Mouse (Mus musculus) spleen, postnatal 14 days (tissue): ENCODE data around the gene Mllt11.
A peak's percentile ranks its signal among the peaks of the same experiment; 100 is the strongest.
"Not testable (repeated sequence)": the region's sequence is repeated elsewhere in the genome, so short reads cannot be mapped to it uniquely, and the experiment has no call there.

Experiments
- DNase-seq, 2 experiments: peaks; one replicate each; pipeline ENCODE4 v3.0.0; 2021 to 2022; ENCODE audit warnings: low spot score in 2 of 2

The Mllt11 gene

GRCm38 (mm10) chr3:95217255-95218134 lies 14.5 kb downstream of the Mllt11 start, which contains the start of gene Gabpb2:
TSS of gene Gabpb2 (minus strand) at chr3:95217916.
- DNase-seq: peak; percentile 95 to 96

DNA sequence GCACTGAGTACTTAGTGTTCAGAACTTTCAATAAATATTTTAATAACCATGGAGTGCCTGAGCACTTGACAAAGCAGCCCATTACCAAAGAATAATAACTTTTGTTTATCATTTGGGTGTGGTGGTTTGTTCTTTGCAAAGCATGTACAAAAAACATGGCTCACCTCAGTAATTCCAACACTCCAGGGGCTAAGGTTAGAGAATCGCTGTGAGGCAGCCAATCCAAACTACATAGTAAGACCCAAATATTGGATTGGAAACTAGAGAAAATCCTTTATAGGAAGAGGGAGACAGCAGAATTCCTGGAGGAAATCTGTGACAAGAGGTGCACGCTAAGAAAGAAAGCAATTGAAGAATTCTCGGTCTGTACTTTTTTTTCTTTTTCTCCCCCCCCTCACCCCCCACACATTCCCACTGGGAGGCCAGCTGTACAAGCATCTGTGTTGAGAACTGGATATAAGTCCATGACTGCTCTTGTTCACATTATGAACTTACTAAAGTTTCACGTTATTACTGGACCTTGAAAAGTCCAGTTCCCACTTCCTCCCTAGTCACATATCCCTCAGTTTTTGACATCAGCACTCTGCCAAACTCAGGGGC lies 15.2 kb downstream of the Mllt11 start:
- no peak for DNase-seq

- no peak for DNase-seq
Measured at GRCm38 (mm10) chr3:95213609-95213975, 18.4 kb downstream of the Mllt11 start.

GRCm38 (mm10) chr3:95212889-95213608 lies 18.9 kb downstream of the Mllt11 start:
- DNase-seq: not testable (repeated sequence)

- DNase-seq: no peak
Measured at GRCm38 (mm10) chr3:95210585-95210984, 21.4 kb downstream of the Mllt11 start.

GRCm38 (mm10) chr3:95208286-95208685 lies 23.7 kb downstream of the Mllt11 start:
- DNase-seq: no peak

DNA sequence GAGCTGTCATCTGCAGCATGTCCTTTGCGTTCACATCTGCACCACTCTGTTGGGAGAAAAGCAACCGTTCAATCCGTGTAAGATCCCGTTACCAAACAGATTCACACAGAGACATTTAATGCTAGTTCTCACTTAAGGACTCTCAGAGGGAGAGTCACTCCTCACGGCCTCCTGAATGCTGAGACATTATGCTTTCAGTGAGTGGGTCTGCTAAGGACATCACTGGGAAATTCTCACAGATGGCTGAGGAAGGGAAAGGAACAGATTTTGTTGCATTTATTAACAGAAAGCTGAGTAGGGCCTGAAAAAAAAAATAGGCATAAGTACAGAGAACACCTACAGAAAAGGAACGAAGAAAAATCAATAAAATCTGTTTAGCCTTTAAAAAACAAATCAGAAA lies 28.1 kb downstream of the Mllt11 start:
- no peak for DNase-seq

- no peak for DNase-seq
Measured at GRCm38 (mm10) chr3:95200562-95200961, 31.4 kb downstream of the Mllt11 start.

DNA sequence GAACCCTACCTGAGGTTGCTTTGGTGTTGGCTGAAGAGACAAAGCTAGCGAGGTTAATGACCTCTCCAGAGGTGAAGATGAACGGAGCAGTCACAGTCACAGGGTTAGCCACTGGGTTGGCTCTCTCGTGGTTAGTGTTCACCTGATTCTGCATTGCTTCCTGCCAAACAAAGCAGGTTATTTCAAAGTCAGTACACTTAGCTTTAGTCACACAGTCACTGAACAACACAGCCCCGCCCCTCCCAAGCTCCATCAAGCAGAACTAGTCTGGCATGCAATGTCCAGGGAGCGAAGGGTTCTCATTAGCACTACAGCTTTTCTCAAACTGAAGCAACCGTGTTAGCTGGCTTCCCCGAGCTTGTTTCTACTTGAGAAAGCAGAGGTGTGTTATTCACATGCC lies 31.8 kb downstream of the Mllt11 start:
- DNase-seq: no peak

DNA sequence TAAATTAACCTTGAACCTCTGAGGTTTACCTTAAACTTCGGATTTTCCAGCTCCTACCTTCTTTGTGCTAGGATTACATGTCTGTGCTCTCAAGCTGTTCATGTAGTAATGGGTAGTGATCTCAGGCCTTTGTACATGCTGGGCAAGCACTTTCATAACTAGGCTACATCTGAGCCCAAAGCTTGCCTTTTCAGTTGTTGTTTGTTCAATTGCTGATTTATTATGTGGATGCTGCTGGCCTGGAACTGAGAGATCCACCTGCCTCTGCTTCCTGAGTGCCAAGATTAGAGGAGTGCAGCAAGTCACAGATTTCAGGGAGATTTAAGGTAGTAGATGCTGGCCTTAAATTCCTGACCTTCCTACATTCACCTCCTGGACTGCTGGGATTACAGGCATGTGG lies 32.9 kb downstream of the Mllt11 start:
- no peak for DNase-seq

DNA sequence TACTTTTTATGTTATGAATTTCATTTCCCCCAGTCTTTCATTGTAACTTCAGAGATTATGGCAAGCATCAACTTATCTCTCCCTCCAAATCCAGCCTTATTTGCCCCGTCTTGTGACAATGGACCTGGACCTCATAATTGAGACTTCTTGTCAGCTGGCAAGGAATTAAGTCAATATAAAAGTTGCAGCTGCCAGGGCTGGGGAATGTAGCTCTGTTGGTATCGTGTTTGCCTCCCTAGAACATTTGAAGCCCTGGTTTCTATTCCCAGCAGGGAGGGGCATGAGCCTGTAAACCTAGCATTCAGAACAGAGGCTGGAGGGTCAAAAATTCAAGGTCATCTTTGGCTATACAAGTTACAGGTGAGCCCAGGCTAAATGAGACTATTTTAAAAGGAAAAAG lies 36.2 kb downstream of the Mllt11 start:
- DNase-seq: no peak

DNA sequence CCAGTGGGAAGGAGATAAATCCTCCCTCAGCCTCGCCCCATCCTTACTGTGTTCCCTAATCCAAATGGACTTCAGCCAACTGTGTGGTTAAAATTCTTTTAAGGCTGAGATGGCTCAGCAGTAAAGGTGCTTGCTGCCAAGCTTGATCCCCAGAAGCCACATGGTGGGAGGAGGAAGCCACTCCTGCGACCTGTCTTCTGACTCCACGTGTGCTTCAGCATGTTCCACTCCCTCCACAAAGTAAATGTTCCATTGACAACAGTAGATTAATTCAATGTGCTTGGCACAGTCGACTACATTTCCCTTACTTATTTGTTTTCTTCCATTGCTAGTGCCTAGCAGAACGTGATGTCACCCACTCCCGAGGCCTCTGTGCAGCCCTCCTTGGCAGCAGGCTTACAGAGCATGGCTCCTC lies 37.2 kb downstream of the Mllt11 start:
- no peak for DNase-seq

DNA sequence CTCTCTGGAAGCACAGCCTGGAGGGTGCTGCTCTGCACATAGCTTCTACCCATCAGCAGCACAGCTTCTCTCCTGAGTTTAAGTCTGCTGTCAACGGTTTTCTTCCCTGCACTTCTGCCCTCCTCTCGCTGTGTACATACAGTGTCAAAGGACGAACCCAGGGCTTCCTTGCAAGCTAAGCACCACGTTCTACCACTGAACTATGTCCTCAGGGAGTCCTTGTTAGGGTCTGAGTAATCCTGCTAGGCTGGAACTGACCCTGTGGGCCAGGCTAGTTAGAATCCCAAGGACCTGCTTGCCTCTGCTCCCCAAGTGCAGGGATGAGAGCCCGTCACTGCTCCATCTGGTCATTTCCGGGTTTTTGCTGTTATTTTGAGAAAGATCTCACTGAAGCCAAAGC lies 45.1 kb downstream of the Mllt11 start:
- no peak for DNase-seq

DNA sequence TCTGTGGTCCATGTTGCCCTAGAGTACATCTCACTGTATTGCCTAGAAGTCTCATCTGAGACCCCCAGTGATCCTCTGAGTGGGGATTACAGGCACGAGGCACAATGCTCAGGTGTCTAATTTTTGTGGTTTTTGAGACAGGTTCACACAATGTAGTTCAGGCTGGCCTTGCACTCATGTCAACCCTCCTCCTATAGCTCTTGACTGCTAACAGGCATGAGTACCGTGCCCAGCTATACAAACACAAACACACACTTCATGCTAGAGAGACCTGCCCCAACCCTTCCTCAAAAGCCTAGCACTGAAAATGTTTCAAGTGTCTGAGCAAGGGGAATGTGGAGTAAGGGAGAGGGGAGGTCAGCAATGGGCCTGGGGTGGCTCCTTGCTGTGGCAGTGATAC lies 45.9 kb downstream of the Mllt11 start:
- DNase-seq: no peak

DNA sequence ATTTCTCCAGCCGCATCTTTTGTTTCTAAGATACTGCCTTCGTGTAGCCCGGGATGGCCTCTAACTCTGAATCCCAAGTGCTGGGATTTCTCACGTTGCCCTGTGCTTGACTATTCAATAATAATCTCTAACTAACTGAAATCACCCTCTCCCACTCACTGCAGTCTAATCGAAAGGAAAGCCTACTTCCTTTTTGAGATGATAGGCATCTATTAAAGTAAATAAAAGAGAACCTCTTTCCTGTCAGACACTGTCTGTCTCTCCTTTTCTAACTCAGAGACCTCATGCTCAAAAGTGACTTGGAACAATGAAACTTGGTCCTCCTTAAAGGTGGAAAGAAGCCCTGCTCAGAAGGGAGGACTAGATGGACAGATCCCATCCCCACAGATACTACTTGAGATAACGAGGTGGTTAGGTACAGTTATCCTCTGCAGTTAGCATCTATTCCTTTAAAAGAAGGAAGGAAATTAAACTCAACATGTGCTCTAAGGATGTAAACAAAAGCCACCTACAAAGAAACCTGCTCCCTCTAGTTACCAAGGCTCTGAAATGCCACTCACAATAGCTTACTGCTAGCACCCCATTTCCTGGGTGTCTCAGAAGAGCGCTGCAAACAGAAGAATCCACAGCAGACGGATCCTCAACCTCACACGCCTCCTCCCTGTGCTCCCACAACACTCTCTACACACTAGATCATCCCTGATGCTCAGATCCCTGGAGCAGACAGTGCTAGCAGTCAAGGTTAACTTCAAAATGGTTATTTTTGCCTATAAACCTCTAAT lies 47.0 kb downstream of the Mllt11 start:
- no peak for DNase-seq

GRCm38 (mm10) chr3:95181841-95182240 lies 50.1 kb downstream of the Mllt11 start:
- DNase-seq: no peak

DNA sequence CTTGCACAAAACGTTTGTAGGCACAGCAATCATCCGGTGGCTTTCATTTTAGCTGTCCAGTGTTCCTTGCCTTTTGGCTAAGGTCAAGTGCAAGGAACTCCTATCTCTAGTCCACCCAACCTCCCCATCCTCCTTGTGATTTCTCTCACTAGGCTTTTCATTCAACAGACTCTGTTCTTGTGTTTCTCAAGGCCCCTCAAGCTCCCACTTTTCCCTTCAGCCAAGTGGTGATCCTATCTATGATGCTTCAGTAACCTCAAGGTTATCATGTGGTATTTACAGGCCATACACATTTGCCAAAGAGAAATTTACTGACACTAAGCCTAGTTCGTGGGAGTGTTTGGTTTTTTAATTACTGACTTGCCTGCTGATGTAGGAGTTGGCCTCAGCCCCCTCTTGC lies 52.1 kb downstream of the Mllt11 start:
- no peak for DNase-seq

- DNase-seq: no peak
Measured at GRCm38 (mm10) chr3:95178948-95179347, 53.0 kb downstream of the Mllt11 start.

- no peak for DNase-seq
Measured at GRCm38 (mm10) chr3:95177583-95177982, 54.4 kb downstream of the Mllt11 start.

DNA sequence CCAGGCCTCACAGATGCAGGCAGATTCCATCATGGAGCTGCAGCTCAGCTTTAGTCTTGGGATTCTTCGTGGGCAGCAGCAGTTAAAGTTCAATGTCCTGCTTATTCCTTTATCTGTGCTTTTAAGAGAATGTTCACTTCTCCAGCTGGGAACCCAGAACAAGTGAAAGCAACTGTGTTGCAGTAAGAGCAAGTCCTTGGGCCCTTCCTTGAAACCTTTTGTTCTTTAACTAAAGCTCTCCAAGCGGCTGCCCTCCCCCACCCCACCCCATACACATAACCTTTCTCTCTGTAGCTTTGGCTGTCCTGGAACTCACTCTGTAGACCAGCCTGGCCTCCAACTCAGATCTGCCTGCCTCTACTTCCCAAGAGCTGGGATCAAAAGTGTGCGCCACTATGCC lies 55.5 kb downstream of the Mllt11 start:
- DNase-seq: no peak

DNA sequence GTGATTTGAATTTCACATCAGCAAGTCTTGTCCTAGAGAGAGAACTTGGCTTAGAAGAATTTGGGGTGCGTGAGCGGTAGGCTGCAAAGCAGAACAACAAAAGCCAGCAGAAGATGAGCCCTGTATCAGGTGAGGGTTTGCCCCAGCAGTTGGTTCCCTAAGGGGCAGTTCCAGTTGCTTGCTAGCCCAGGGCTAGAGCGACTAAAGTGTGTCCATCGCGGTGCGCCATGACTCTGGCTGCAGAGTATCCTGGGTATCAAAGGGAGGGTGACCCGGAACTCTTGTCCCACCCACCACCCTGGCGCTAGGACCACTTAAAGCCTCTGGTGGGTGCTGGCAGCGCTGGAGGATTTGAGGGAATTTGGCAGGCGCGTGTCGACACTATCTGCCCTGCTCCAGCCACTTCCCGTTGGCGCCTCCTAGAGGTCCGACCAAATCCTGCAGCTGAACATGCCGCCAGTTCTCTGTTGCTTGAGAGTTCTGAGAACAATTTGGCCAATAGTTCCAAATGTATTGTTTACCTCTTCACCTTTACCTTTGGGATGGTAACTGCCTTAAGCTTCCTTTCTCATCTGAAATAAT lies 57.9 kb downstream of the Mllt11 start:
- DNase-seq: peak; percentile 72 to 83
